Mouse (Mus musculus): ENCODE data around the gene Slc25a12. TPM values are rescaled to one million over a fixed set of nuclear protein-coding genes. Genes with fewer than 3 reads are reported as not detected.

The Slc25a12 gene
- total RNA-seq, 2 experiments from 2014 or later = 117 to 121 TPM

Other genes starting within 250 kb of the Slc25a12 start
- 1 to 10 TPM; 5.4 to 7.6 TPM for gene Cybrd1, start 249.8 kb downstream of the Slc25a12 start, total RNA-seq (2021)
- gene Dync1i2, start 156.0 kb downstream of the Slc25a12 start, total RNA-seq (2021) = 100 to 1,000 TPM; 263 to 268 TPM
- gene Hat1, start 21.2 kb upstream of the Slc25a12 start, total RNA-seq (2021) = 10 to 100 TPM; 19.2 to 23.1 TPM
- gene Metap1d, start 85.5 kb upstream of the Slc25a12 start, total RNA-seq (2021) = 10 to 100 TPM; 21.8 to 23.2 TPM
- 10 to 100 TPM; 52.3 to 63.1 TPM for gene Dlx1, start 160.4 kb upstream of the Slc25a12 start, total RNA-seq (2021)
- gene Dlx2, start 179.0 kb upstream of the Slc25a12 start, total RNA-seq (2021) = 10 to 100 TPM; 20.6 to 22.4 TPM

Data from left cerebral cortex, postnatal 4 days (tissue).